Mouse (Mus musculus): ENCODE measurements around the gene Ireb2. TPM values are rescaled to one million over a fixed set of nuclear protein-coding genes. Genes with fewer than 3 reads are reported as not detected.
"Not testable (repeated sequence)": the region's sequence is repeated elsewhere in the genome, so short reads cannot be mapped to it uniquely, and the experiment has no call there.

The Ireb2 gene
- total RNA-seq, 4 experiments from 2014 or later: 17.3 to 18.9 (median 18.5) TPM

GRCm38 (mm10) chr9:54897097-54897496, 33.5 kb downstream of the Ireb2 start:
- no peak for DNase-seq (ENCODE audit: low spot score in 2 of 2)

- no peak for DNase-seq (ENCODE audit: low spot score in 2 of 2)
These were observed 45.9 kb downstream of the Ireb2 start for GRCm38 (mm10) chr9:54909446-54909845.

DNA sequence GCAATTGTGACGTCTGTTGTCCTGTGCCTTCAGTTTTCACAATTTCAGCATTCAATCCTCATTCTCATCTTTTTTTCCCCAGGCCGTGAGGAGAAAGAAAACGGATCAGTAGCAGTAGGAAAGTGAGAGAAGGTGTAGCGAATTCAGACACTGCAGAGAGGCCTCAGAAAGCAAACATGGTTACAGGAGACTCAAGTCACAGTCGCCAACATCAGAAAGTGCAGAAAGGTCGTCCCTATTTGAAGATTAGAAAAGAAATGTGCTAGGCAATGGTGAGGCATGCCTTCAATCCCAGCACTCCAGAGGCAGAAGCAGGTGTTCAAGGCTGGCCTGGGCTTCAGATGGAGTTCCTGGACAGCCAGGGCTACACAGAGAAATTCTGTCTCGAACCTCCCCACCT, 52.0 kb downstream of the Ireb2 start:
- no peak for DNase-seq (ENCODE audit: low spot score in 2 of 2)

- DNase-seq (ENCODE audit: low spot score in 2 of 2): no peak
These were observed 52.8 kb downstream of the Ireb2 start for GRCm38 (mm10) chr9:54916401-54916800.

GRCm38 (mm10) chr9:54917010-54917677, 53.6 kb downstream of the Ireb2 start, which contains the start of gene Hykk:
Gene Hykk (plus strand): TSS chr9:54917283.
- DNase-seq (ENCODE audit: low spot score in 2 of 2): peak; percentile 75 to 84

- no peak for DNase-seq (ENCODE audit: low spot score in 2 of 2)
These were observed 54.6 kb downstream of the Ireb2 start for GRCm38 (mm10) chr9:54918191-54918590.

- no peak for DNase-seq (ENCODE audit: low spot score in 2 of 2)
These were observed 55.2 kb downstream of the Ireb2 start for GRCm38 (mm10) chr9:54918781-54919180.

DNA sequence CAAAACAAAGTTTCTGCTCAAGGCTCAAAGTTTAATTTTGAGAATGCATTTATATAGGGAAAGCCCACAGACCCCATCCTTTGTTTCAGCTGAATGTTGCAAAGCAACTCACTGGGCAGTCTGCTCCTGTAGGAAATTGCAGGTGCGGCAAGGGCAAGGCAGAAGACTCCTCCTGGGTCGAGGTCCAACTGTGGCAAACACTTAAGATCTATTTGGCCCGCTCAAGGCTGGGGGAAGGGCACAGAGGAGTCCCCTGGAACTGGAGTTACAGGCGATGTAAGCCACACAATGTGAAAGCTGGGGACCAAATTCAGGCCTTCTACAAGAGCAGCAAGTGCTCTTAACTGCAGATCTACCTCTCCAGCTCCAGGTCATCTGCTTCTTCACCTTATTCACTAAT, 56.4 kb downstream of the Ireb2 start:
- DNase-seq (ENCODE audit: low spot score in 2 of 2): no peak

DNA sequence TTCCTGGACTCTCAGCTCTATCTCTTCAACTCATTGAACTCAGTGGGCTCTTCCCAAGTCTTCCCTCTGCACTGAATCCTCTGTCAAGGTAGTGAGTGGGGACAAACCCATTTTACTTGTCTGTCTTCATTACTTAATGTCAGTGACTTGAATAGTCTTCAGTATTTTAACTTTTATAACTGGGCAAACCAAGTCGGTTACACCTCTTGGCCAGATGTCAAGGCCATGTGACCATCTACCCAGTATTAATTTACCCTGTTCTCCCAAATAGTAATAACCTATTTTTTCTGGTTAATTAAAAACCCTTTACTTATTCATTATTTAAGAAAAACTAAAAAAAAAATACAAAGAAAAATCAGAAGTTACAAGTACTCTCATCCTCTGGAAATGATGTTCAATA, 67.2 kb downstream of the Ireb2 start:
- DNase-seq (ENCODE audit: low spot score in 2 of 2): no peak

GRCm38 (mm10) chr9:54931765-54932164, 68.2 kb downstream of the Ireb2 start:
- no peak for DNase-seq (ENCODE audit: low spot score in 2 of 2)

DNA sequence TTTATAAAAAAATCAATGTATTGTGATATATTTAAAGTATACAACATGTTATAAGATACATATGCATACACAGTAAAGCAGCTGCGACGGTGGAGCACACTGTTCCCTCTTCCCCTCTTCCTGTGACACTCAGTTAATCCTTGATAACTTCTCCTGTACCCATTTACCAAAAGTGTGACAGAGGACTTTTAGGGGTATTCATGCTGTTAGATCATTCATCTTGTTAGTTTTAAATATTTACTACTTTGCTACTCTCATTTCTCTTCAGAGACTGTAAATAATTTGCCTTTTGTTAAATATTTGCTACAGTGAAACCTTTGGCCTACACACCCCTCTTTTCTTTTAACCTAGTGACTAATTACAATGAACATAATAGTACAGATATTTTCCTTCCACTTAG, 68.8 kb downstream of the Ireb2 start:
- no peak for DNase-seq (ENCODE audit: low spot score in 2 of 2)

DNA sequence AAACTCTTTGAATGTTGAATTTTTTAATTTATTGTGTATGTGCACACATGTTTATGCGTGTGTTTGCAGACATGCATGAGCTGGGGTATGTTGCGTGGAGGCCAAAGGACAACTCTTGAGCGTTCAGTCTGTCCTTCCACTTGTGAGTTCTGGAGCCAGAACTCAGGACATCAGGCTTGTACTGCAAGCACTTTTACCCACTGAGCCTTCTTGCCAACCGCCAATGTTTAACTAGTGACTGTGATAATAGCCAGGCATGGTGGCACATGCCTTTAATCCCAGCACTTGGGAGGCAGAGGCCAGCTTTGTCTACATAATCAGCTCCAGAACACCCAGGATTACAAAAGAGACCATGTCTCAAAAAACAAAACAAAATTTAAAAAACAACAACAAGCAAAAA, 78.5 kb downstream of the Ireb2 start:
- no peak for DNase-seq (ENCODE audit: low spot score in 2 of 2)

GRCm38 (mm10) chr9:54944467-54944866, 80.9 kb downstream of the Ireb2 start:
- DNase-seq (ENCODE audit: low spot score in 2 of 2): no peak

DNA sequence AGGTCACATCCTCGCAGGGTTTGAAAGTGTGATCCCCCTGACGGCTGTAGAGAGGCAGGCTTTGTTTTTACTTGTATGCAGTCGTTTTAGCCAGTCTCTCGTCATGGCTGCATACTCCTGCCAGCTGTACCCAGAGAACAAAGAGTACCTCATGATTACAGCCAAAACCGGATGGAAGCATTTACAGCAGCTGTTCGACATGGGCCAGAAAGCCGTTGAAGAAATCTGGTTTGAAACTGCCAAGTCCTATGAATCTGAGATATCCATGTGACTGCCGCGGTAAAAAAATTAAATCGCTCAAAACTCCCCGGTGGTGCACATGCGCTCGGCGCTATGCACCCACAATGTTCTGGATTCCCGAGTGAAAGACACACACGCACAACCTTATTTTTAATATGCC, 82.7 kb downstream of the Ireb2 start:
- no peak for DNase-seq (ENCODE audit: low spot score in 2 of 2)

- peak; percentile 7 to 12 for DNase-seq (ENCODE audit: low spot score in 2 of 2)
These were observed 85.9 kb downstream of the Ireb2 start for GRCm38 (mm10) chr9:54949465-54949864.

DNA sequence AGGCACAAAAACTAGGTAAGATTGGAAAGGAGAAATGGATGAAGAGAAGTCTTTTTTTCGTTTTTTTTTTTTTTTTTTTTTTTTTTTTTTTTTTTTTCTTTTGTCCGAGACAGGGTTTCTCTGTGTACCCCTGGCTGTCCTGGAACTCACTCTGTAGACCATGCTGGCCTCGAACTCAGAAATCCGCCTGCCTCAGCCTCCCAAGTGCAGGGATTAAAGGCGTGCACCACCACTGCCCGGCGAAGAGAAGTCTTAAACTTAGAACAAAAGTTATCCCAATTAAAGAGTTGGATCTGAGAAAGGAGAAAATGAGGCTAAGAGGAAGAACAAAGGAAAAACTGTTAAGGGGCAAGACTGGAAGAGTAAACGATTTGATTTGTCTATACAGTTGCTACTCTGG, 86.6 kb downstream of the Ireb2 start:
- DNase-seq (ENCODE audit: low spot score in 2 of 2): not testable (repeated sequence)

DNA sequence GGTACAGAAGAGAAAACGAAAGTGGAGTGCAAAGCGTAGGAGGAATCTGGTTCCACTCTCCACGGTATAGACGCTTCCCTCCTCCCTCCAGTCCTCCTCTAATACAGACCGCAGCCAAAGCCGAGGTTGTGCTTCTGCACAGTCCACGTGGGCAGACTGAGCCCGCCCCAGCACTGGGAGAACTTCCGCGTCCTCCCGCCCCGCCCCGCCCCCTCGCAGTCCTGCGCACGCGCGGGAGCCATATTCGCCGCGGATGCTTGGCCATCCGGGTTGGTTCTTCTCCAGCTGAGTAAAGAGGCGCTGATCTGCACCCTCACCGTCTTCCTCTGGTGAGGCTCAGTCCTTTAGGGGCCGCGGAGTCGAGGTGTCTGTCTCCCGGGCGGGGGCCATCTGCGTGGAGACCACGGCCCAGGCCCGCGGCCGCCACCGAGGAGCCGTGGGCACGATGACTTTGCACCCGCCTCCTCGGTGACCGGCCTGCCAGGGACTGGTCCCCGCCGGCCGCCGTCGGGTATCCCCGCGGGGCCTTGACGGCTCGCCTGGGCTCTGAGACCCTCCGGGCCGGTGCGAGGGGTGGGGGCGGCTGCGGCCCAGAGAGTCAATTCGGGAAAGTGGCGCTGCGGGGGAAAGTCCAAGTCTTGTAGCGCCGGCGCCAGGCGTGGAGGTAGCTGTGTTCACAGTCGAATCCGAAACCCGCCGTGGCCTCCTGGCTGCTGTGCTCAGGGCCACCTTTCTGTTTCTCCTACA, 87.2 kb downstream of the Ireb2 start, which contains the start of the genes Psma4 and AY074887:
Psma4 (plus strand) TSS at position 216 of the 747 bp plus-strand sequence.
AY074887 (minus strand) TSS at position 424 of the 747 bp plus-strand sequence.
- DNase-seq (ENCODE audit: low spot score in 2 of 2): peak; percentile 80 to 84

DNA sequence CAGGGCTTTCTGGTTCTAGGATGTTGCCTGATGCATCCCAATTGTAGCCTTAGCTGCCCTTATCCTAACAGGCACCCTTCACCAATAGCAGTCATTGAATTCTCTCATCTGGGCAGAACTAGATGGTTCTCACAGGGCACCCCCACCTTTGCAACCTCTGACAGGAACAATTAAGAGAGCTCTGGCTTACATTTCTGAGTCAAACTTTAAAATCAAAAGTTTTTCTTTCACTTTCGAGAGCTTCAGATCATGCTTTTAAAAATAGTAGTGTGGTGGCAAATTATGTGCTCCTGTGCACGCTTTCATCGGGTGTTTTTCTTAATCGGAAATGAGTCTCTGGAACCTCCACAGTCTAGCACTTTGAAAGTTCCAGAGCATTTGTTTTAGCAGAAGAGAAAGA, 97.5 kb downstream of the Ireb2 start:
- no peak for DNase-seq (ENCODE audit: low spot score in 2 of 2)

Other genes starting within 250 kb of the Ireb2 start
- under 1 TPM; 0.10 to 0.32 (median 0.24) TPM for gene Acsbg1, start 201.9 kb upstream of the Ireb2 start, total RNA-seq (2022)
- gene Dnaja4, start 164.9 kb upstream of the Ireb2 start, total RNA-seq (2022): 10 to 100 TPM; 49.0 to 56.8 (median 51.9) TPM
- gene Wdr61, start 129.3 kb upstream of the Ireb2 start, total RNA-seq (2022): 10 to 100 TPM; 15.5 to 20.2 (median 17.1) TPM
- 1 to 10 TPM in 1 of 4 experiments, under 1 TPM in 2, not detected in 1; 0.41 to 2.0 (median 0.88) TPM for gene Crabp1, start 99.0 kb upstream of the Ireb2 start, total RNA-seq (2022)
- gene Hykk, start 53.5 kb downstream of the Ireb2 start, total RNA-seq (2022): under 1 TPM; 0.53 to 0.73 (median 0.57) TPM
- gene Psma4, start 87.0 kb downstream of the Ireb2 start, total RNA-seq (2022): 100 to 1,000 TPM; 114 to 129 (median 121) TPM
- not detected for gene AY074887, start 87.2 kb downstream of the Ireb2 start, total RNA-seq (2022)
- under 1 TPM in 1 of 4 experiments, not detected in 3; 0.11 TPM for gene Chrna5, start 117.1 kb downstream of the Ireb2 start, total RNA-seq (2022)
- gene Chrna3, start 162.8 kb downstream of the Ireb2 start, total RNA-seq (2022): not detected
- gene Chrnb4, start 185.0 kb downstream of the Ireb2 start, total RNA-seq (2022): under 1 TPM in 1 of 4 experiments, not detected in 3; 0.13 TPM

All from gastrocnemius, adult 8-10 months (tissue).